Mouse (Mus musculus) kidney, adult 2 months (tissue): Measurements from ENCODE around the gene Dars. TPM values are rescaled to one million over a fixed set of nuclear protein-coding genes. Genes with fewer than 3 reads are reported as not detected.

Source experiments
- DNase-seq: peaks from one replicate; pipeline ENCODE4 v3.0.0; 2021
- H3K27ac ChIP-seq: fragments of 200-500 bp; 2 replicates; pipeline ENCODE4 v1.5.1; 2012; ENCODE audit warnings: low read depth, low read length, control low read depth, inconsistent platforms; ENCODE audit not compliant: insufficient read depth
- H3K27me3 ChIP-seq: fragments of 200-500 bp; replicated peaks from 2 replicates; pipeline ENCODE4 v1.6.1; 2012; ENCODE audit warnings: mild to moderate bottlenecking, moderate library complexity, low read length, inconsistent platforms; ENCODE audit not compliant: control insufficient read depth, insufficient read depth
- H3K36me3 ChIP-seq: fragments of 200-500 bp; 2 replicates; pipeline ENCODE4 v1.6.1; 2012; ENCODE audit warnings: mild to moderate bottlenecking, moderate library complexity, low read length, inconsistent platforms; ENCODE audit not compliant: control insufficient read depth, insufficient read depth
- H3K4me1 ChIP-seq: fragments of 200-500 bp; 2 replicates; pipeline ENCODE4 v1.6.1; 2011; ENCODE audit warnings: low read length; ENCODE audit not compliant: control insufficient read depth, insufficient read depth
- H3K4me3 ChIP-seq: fragments of 200-500 bp; 2 replicates; pipeline ENCODE4 v1.5.1; 2011; ENCODE audit warnings: mild to moderate bottlenecking, low read depth, low read length, control low read depth; ENCODE audit not compliant: insufficient read depth
- CTCF ChIP-seq: fragments of 200-500 bp; conservative IDR thresholded peaks from 2 replicates; pipeline ENCODE4 v1.5.1; 2011; ENCODE audit warnings: low read depth, mild to moderate bottlenecking, control low read depth, low read length, moderate library complexity, mixed read lengths; ENCODE audit not compliant: insufficient read depth, insufficient read length
- POLR2A ChIP-seq: fragments of 200-500 bp; IDR thresholded peaks from one replicate; pipeline ENCODE4 v1.6.1; 2011; ENCODE audit warnings: low read depth, low read length, control low read depth
- whole genome bisulfite sequencing: fragments of 180-500 bp; shearing (Covaris S2); methylation state at CpG from one replicate; pipeline ENCODE4 v1.1.7; 2018; 5-methylcytosine and 5-hydroxymethylcytosine counted together
- polyA plus RNA-seq: library from polyadenylated mRNA; depleted of rRNA; stranded (reverse); fragments of >200 nt; gene quantifications from 2 replicates; pipeline ENCODE4 v1.2.3, GENCODE M21; 2012

Dars gene
- polyA plus RNA-seq, 1 experiment: 21.9 TPM

GRCm38 (mm10) chr1:128360601-128361000, 56.6 kb downstream of the Dars start:
- no peak for TF ChIP-seq POLR2A
- no peak for TF ChIP-seq CTCF
- WGBS: 60% methylated on average over 2 of the region's 2 CpGs
- no peak for DNase-seq

GRCm38 (mm10) chr1:128359554-128360376, 57.4 kb downstream of the Dars start, which contains the start of gene Mcm6:
Mcm6 (minus strand) TSS chr1:128359664.
- DNase-seq: peak; percentile 97
- no peaks in the 10 kb centered on the region; the same call in 1 of the 2 replicates for H3K36me3 ChIP-seq
- peaks cover 18% of the 10 kb centered on the region for H3K4me1 ChIP-seq
- TF ChIP-seq CTCF: no peak
- peak; percentile 18 for TF ChIP-seq POLR2A
- WGBS: 3% methylated on average over 38 of the region's 38 CpGs
- peak within 1 kb of the TSS; percentile 84 for H3K4me3 ChIP-seq
- no peak within 1 kb of the TSS for H3K27ac ChIP-seq
- H3K27me3 ChIP-seq: no peaks in the 10 kb centered on the region

More at GRCm38 (mm10) chr1:128360601-128361000, 56.6 kb downstream of the Dars start:
- Histone ChIP-seq H3K36me3 (no peaks in the 10 kb centered on the region; the same call in 1 of the 2 replicates), H3K4me1 (peaks cover 16% of the 10 kb centered on the region), H3K4me3 (no peak overlapping the region), H3K27ac (no peak overlapping the region), H3K27me3 (no peaks in the 10 kb centered on the region)

GRCm38 (mm10) chr1:128358916-128359553, 58.1 kb downstream of the Dars start:
- peak; percentile 32 for DNase-seq
- WGBS: under 1% methylated on average over 35 of the region's 35 CpGs
- H3K27me3 ChIP-seq: no peaks in the 10 kb centered on the region
- H3K36me3 ChIP-seq: no peaks in the 10 kb centered on the region; the same call in 1 of the 2 replicates
- peaks cover 18% of the 10 kb centered on the region for H3K4me1 ChIP-seq
- no peak for TF ChIP-seq CTCF
- no peak for TF ChIP-seq POLR2A
- H3K4me3 ChIP-seq: peak overlapping the region; percentile 84
- H3K27ac ChIP-seq: no peak overlapping the region

GRCm38 (mm10) chr1:128358276-128358675, 58.9 kb downstream of the Dars start:
- DNase-seq: no peak
- TF ChIP-seq CTCF: no peak
- TF ChIP-seq POLR2A: no peak
- 64% methylated on average over 6 of the region's 6 CpGs for WGBS
- no peak overlapping the region for H3K27ac ChIP-seq
- peaks cover 18% of the 10 kb centered on the region for H3K4me1 ChIP-seq
- H3K4me3 ChIP-seq: no peak overlapping the region
- no peaks in the 10 kb centered on the region for H3K27me3 ChIP-seq
- H3K36me3 ChIP-seq: no peaks in the 10 kb centered on the region; the same call in 1 of the 2 replicates

GRCm38 (mm10) chr1:128357452-128357851, 59.7 kb downstream of the Dars start:
- no peak overlapping the region for H3K27ac ChIP-seq
- TF ChIP-seq POLR2A (no peak), CTCF (no peak)
- DNase-seq: no peak
- H3K4me3 ChIP-seq: no peak overlapping the region
- no peaks in the 10 kb centered on the region for H3K27me3 ChIP-seq
- H3K36me3 ChIP-seq: no peaks in the 10 kb centered on the region
- peaks cover 18% of the 10 kb centered on the region for H3K4me1 ChIP-seq
- WGBS: 37% methylated on average over 3 of the region's 3 CpGs

GRCm38 (mm10) chr1:128353092-128353491, 64.1 kb downstream of the Dars start:
- H3K36me3 ChIP-seq: peaks cover 2% of the 10 kb centered on the region; the same call in 1 of the 2 replicates
- 93% methylated on average over 3 of the region's 3 CpGs for WGBS
- no peaks in the 10 kb centered on the region for H3K27me3 ChIP-seq
- no peak for DNase-seq
- TF ChIP-seq POLR2A (no peak), CTCF (no peak)
- H3K27ac ChIP-seq: no peak overlapping the region
- H3K4me3 ChIP-seq: no peak overlapping the region
- H3K4me1 ChIP-seq: peaks cover 11% of the 10 kb centered on the region

GRCm38 (mm10) chr1:128344232-128344631, 72.9 kb downstream of the Dars start:
- 82% methylated on average over 10 of the region's 10 CpGs for WGBS
- H3K4me1 ChIP-seq: no peaks in the 10 kb centered on the region
- H3K4me3 ChIP-seq: no peak overlapping the region
- H3K27ac ChIP-seq: no peak overlapping the region
- DNase-seq: no peak
- H3K27me3 ChIP-seq: no peaks in the 10 kb centered on the region
- TF ChIP-seq POLR2A: no peak
- TF ChIP-seq CTCF: no peak
- peaks cover 3% of the 10 kb centered on the region for H3K36me3 ChIP-seq
